20 mouse cellular contexts compared by ENCODE assay signal in the genomic region with DNA sequence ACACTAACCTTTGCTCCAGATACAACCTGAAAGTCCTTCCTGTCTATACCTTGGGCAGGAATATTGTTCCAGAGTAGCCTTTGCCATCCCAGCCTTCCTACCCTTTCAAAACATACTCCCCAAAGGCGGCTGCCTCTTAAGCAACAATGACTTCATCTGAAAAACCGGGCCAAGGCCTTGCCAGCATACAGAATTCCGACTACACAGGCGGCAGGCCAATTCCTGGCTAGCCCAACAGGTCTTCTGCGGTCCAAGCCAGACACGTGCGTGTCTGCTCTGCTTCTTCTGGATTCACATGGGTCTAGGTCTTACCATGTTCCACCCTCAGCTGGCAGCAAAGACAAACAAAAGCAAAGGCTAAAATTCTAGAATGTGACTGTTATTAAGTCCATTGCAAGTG. TPM values are rescaled to one million over a fixed set of nuclear protein-coding genes. Genes with fewer than 3 reads are reported as not detected.
DNase-seq lines count a peak whose midpoint lies in the region; ATAC-seq lines count a peak whose summit lies in the region.
"Had no signal": no experiment of that assay in that cellular context is flagged by ENCODE, and none has a peak within 500 bp of the region (broad histone marks: within the 10 kb centered on the region; RNA-seq: fewer than 3 reads in every experiment).

No protein-coding gene starts in this region.

- no peak overlapping the region for H3K27ac ChIP-seq in heart, embryonic 10.5 days
- H3K27ac ChIP-seq in liver, embryonic 11.5 days (ENCODE audit: low read depth, low read length), result no peak overlapping the region
- H3K27ac ChIP-seq: embryonic facial prominence, embryonic 10.5 days; forebrain, embryonic 15.5 days; heart, adult 2 months; limb, embryonic 12.5 days; liver, embryonic 14.5 days; macrophage; midbrain, embryonic 12.5 days; neural tube, embryonic 13.5 days had no signal

- H3K4me3 ChIP-seq in heart, embryonic 10.5 days, result no peak overlapping the region
- no peak overlapping the region for H3K4me3 ChIP-seq in liver, embryonic 11.5 days (ENCODE audit: low read depth, low read length)
- H3K4me3 ChIP-seq: embryonic facial prominence, embryonic 10.5 days; forebrain, embryonic 15.5 days; heart, adult 2 months; limb, embryonic 12.5 days; midbrain, embryonic 12.5 days; neural tube, embryonic 13.5 days had no signal

- no peaks in the 10 kb centered on the region for H3K9me3 ChIP-seq in heart, embryonic 10.5 days
- H3K9me3 ChIP-seq in liver, embryonic 11.5 days (ENCODE audit: control insufficient read depth, low read length), result no peaks in the 10 kb centered on the region
- H3K9me3 ChIP-seq: embryonic facial prominence, embryonic 10.5 days; forebrain, embryonic 15.5 days; limb, embryonic 12.5 days; midbrain, embryonic 12.5 days; neural tube, embryonic 13.5 days had no signal

- WGBS in heart, embryonic 10.5 days, result 85% methylated on average over 7 of the region's 7 CpGs
- 83% methylated on average over 7 of the region's 7 CpGs for WGBS in liver, embryonic 11.5 days

- no peak overlapping the region for H3K9ac ChIP-seq in liver, embryonic 11.5 days (ENCODE audit: low read depth, low read length)
- H3K9ac ChIP-seq: forebrain, embryonic 15.5 days; limb, embryonic 12.5 days; liver, embryonic 14.5 days; midbrain, embryonic 12.5 days; neural tube, embryonic 13.5 days had no signal

- no peak overlapping the region for H3K4me2 ChIP-seq in liver, embryonic 11.5 days
- H3K4me2 ChIP-seq: forebrain, embryonic 15.5 days; limb, embryonic 12.5 days; midbrain, embryonic 12.5 days; neural tube, embryonic 13.5 days had no signal

- DNase-seq in heart, adult 8-10 months (ENCODE audit: low spot score), result peak; percentile 6
- no peak for DNase-seq in heart, embryonic 10.5 days (ENCODE audit: low spot score)
- peak; percentile 14 for DNase-seq in urinary bladder, postnatal 14 days (ENCODE audit: low spot score)
- DNase-seq in urinary bladder, postnatal 25 days (ENCODE audit: low spot score), result no peak
- peak; percentile 86 to 90 for DNase-seq in adrenal gland, postnatal 36 days
- no peak for DNase-seq in liver, embryonic 11.5 days (ENCODE audit: low spot score)
- no peak for DNase-seq in gastrocnemius, postnatal 10 days
- DNase-seq: kidney, adult 2 months; kidney, postnatal 36 days; spleen, adult 18-20 months; thymus, adult 2 months had no signal

- no peaks in the 10 kb centered on the region for H3K36me3 ChIP-seq in heart, embryonic 10.5 days
- H3K36me3 ChIP-seq in liver, embryonic 11.5 days (ENCODE audit: control insufficient read depth, insufficient read depth, low read length), result no peaks in the 10 kb centered on the region
- H3K36me3 ChIP-seq: embryonic facial prominence, embryonic 10.5 days; forebrain, embryonic 15.5 days; limb, embryonic 12.5 days; midbrain, embryonic 12.5 days; neural tube, embryonic 13.5 days had no signal

- H3K4me1 ChIP-seq in heart, embryonic 10.5 days, result 0 out of 2 replicates have a peak, but pooled peaks cover 4% of the 10 kb centered on the region
- H3K4me1 ChIP-seq in liver, embryonic 11.5 days (replicated peaks; ENCODE audit: control insufficient read depth, insufficient read depth, low read length), result no peaks in the 10 kb centered on the region
- H3K4me1 ChIP-seq: forebrain, embryonic 15.5 days; limb, embryonic 12.5 days; midbrain, embryonic 12.5 days; neural tube, embryonic 13.5 days had no signal

- no peaks in the 10 kb centered on the region for H3K27me3 ChIP-seq in heart, embryonic 10.5 days (ENCODE audit: insufficient read depth, poor library complexity, severe bottlenecking)
- H3K27me3 ChIP-seq in liver, embryonic 11.5 days (replicated peaks; ENCODE audit: control insufficient read depth, insufficient read depth, low read length), result no peaks in the 10 kb centered on the region
- H3K27me3 ChIP-seq: forebrain, embryonic 15.5 days; limb, embryonic 12.5 days; midbrain, embryonic 12.5 days; neural tube, embryonic 13.5 days had no signal

- no peak for ATAC-seq in liver, embryonic 11.5 days (replicated peaks; ENCODE audit: low FRiP score)
- ATAC-seq: forebrain, embryonic 15.5 days had no signal

RNA-seq across cellular contexts. Expression of gene Atp6v1c2, which starts 23.7 kb away (rescaled TPM):
- under 1 TPM in 1 of 4 experiments, not detected in 3; 0.29 TPM for total RNA-seq in heart, adult 8-10 months (2022)
- 0.43 and 0.69 TPM in 2 replicates for polyA plus RNA-seq in heart, embryonic 10.5 days (2016; fragmentation: Nextera tagmentation; extraction: Ambion mirVana)
- 1 to 10 TPM; 1.5 to 2.2 TPM for total RNA-seq in adrenal gland, postnatal 36 days (2021)
- polyA plus RNA-seq in liver, embryonic 11.5 days (2014; fragmentation: Nextera tagmentation; extraction: Ambion mirVana), result 0.43 TPM in 1 of 2 replicates, not detected in the other
- not detected for total RNA-seq in gastrocnemius, postnatal 10 days (2021)
- total RNA-seq: heart, adult 2 months; hematopoietic stem cell, adult 5-6 weeks had no signal
- polyA plus RNA-seq: macrophage had no signal

RNA-seq across cellular contexts. Expression of gene Pdia6, which starts 39.1 kb away (rescaled TPM):
- 100 to 1,000 TPM in 1 of 4 experiments, 10 to 100 TPM in 3; 84.8 to 109 (median 93.8) TPM for total RNA-seq in heart, adult 8-10 months (2022)
- polyA plus RNA-seq in heart, embryonic 10.5 days (2016; fragmentation: Nextera tagmentation; extraction: Ambion mirVana), result 595 and 738 TPM in 2 replicates
- total RNA-seq in adrenal gland, postnatal 36 days (2021), result 100 to 1,000 TPM; 187 to 216 TPM
- 476 and 508 TPM in 2 replicates for polyA plus RNA-seq in liver, embryonic 11.5 days (2014; fragmentation: Nextera tagmentation; extraction: Ambion mirVana)
- total RNA-seq in gastrocnemius, postnatal 10 days (2021), result 10 to 100 TPM; 78.9 to 89.6 TPM

RNA-seq across cellular contexts. Expression of gene Nol10, which starts 42.8 kb away (rescaled TPM):
- 1 to 10 TPM; 7.1 to 8.4 (median 7.6) TPM for total RNA-seq in heart, adult 8-10 months (2022)
- polyA plus RNA-seq in heart, embryonic 10.5 days (2016; fragmentation: Nextera tagmentation; extraction: Ambion mirVana), result 20.0 and 25.6 TPM in 2 replicates
- total RNA-seq in adrenal gland, postnatal 36 days (2021), result 10 to 100 TPM; 17.1 to 21.6 TPM
- polyA plus RNA-seq in liver, embryonic 11.5 days (2014; fragmentation: Nextera tagmentation; extraction: Ambion mirVana), result 37.8 and 40.5 TPM in 2 replicates
- 1 to 10 TPM; 7.6 to 9.6 TPM for total RNA-seq in gastrocnemius, postnatal 10 days (2021)

Comparison
In these comparisons a context has a peak if more than half of its experiments do, and no peak if none do; other contexts are left out.
1. DNase-seq: peak in heart, adult 8-10 months (single experiment), urinary bladder, postnatal 14 days (single experiment) and adrenal gland, postnatal 36 days (2 of 2); none in heart, embryonic 10.5 days (single experiment), urinary bladder, postnatal 25 days (single experiment), liver, embryonic 11.5 days (single experiment) and gastrocnemius, postnatal 10 days (single experiment).